Mouse (Mus musculus): ENCODE results near the gene Ffar4.

DNA sequence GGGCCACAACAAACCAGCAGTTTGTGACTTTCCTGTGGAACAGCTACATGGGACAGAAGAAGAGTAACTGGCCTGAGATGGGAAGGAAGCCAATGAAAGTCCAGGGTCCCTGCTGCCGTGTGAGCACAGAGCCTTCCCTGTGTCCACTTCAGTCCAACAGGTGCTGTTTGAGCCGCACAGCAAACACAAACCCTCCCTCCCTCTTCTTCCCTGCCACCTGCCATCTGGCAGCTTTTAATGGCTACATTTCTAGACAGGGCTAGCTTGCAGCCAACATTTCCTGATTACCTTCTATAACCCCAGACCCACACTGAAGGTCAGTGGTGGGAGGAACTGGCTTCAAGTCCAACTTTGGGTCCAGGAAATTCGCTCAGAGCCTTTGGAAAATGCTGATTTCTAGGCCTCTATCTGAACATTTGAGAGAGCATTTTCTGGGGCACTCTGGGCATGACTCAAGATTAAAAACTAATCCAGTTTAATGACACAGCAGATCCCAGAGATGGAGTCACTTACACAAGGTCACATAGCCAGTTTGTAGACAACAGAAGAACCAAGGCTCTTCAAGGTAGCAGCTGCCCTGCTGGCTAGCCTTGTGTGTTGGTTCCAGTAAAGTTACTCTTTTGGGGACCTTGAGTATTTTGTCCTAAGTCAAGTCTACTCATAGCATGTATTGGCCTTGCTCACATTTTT is 18.9 kb upstream of the Ffar4 start:
- no peak for TF ChIP-seq CTCF (IDR thresholded peaks at IDR 0.05; ENCODE audit: low read depth, low read length)
- no peak for TF ChIP-seq TAL1 (conservative IDR thresholded peaks at IDR 0.05; ENCODE audit: low read depth, low read length)
- no peak for TF ChIP-seq GATA1 (IDR thresholded peaks at IDR 0.05; ENCODE audit: borderline replicate concordance, low read length)

Data from G1E (cell line).